Mouse (Mus musculus) limb, embryonic 14.5 days (tissue): ENCODE data around the gene Plekhg2. TPM values are rescaled to one million over a fixed set of nuclear protein-coding genes. Genes with fewer than 3 reads are reported as not detected.

ENCODE experiments used
- ATAC-seq: fragments of 200-750 bp; cut with Nextera tagmentation; 2 replicates; pipeline ENCODE4 v1.8.0; 2017; ENCODE audit warnings: low read depth, moderate number of reproducible peaks, moderate TSS enrichment; ENCODE audit not compliant: low FRiP score
- DNase-seq: peaks from one replicate; pipeline ENCODE4 v3.0.0-alpha.2; 2015; ENCODE audit warnings: low spot score
- H3K27ac ChIP-seq: fragments of 300-500 bp; sonication (generic); replicated peaks from 2 replicates; pipeline ENCODE4 v1.5.1; 2014; ENCODE audit warnings: low read depth, mild to moderate bottlenecking, low read length, moderate library complexity, mixed read lengths
- H3K27me3 ChIP-seq: fragments of 300-500 bp; sonication (generic); 2 replicates; pipeline ENCODE4 v1.6.1; 2014; ENCODE audit warnings: low read length, mixed read lengths; ENCODE audit not compliant: control insufficient read depth, insufficient read depth
- H3K36me3 ChIP-seq: fragments of 300-500 bp; sonication (generic); 2 replicates; pipeline ENCODE4 v1.6.1; 2014; ENCODE audit warnings: mild to moderate bottlenecking, low read length, moderate library complexity, mixed read lengths; ENCODE audit not compliant: control insufficient read depth, insufficient read depth
- H3K4me1 ChIP-seq: fragments of 300-500 bp; sonication (generic); 2 replicates; pipeline ENCODE4 v1.6.1; 2014; ENCODE audit warnings: antibody characterized with exemption, low read length, mixed read lengths; ENCODE audit not compliant: control insufficient read depth, insufficient read depth
- H3K4me2 ChIP-seq: fragments of 300-500 bp; sonication (generic); replicated peaks from 2 replicates; pipeline ENCODE4 v1.6.1; 2014; ENCODE audit warnings: low read depth, mild to moderate bottlenecking, low read length, moderate library complexity; ENCODE audit not compliant: severe bottlenecking
- H3K4me3 ChIP-seq: fragments of 300-500 bp; sonication (generic); replicated peaks from 2 replicates; pipeline ENCODE4 v1.5.1; 2014; ENCODE audit warnings: low read length
- H3K9ac ChIP-seq: fragments of 300-500 bp; sonication (generic); 2 replicates; pipeline ENCODE4 v1.6.1; 2014; ENCODE audit warnings: mild to moderate bottlenecking, low read depth, low read length, moderate library complexity; ENCODE audit not compliant: severe bottlenecking
- H3K9me3 ChIP-seq: fragments of 300-500 bp; sonication (generic); 2 replicates; pipeline ENCODE4 v1.6.1; 2016; ENCODE audit warnings: low read length; ENCODE audit not compliant: control insufficient read depth
- POLR2A ChIP-seq: fragments of 200-500 bp; IDR thresholded peaks from 2 replicates; pipeline ENCODE4 v1.8.0; 2012; ENCODE audit warnings: inconsistent platforms, mild to moderate bottlenecking, moderate library complexity, borderline replicate concordance; ENCODE audit not compliant: insufficient read depth, insufficient read length; ENCODE audit errors: extremely low read depth
- WGBS: fragments of 180-500 bp; shearing (Covaris S2); extraction: QIAGEN DNeasy Blood & Tissue Kit; methylation state at CpG from one replicate; pipeline ENCODE4 v1.1.7; 2014; 5-methylcytosine and 5-hydroxymethylcytosine counted together
- polyA plus RNA-seq, 2 experiments: library from polyadenylated mRNA; depleted of rRNA in 1 of 2; stranded (reverse) in 1 of 2; unstranded in 1 of 2; fragments of >200 nt; fragmentation: Nextera tagmentation in 1 of 2; extraction: Ambion mirVana in 1 of 2; gene quantifications; 2 replicates each; pipeline versions ENCODE4 v1.2.1 to v1.2.3; 2012 to 2014

Plekhg2 gene
- polyA plus RNA-seq, 2 experiments, result 59.0 to 67.3 TPM

GRCm38 (mm10) chr7:28378769-28379651 lies 6.6 kb upstream of the Plekhg2 start:
- Histone ChIP-seq H3K4me2 (peak overlapping the region; percentile 94), H3K9ac (peak overlapping the region; percentile 75), H3K4me1 (peaks cover 72% of the 10 kb centered on the region), H3K36me3 (peaks cover 11% of the 10 kb centered on the region), H3K9me3 (no peaks in the 10 kb centered on the region), H3K4me3 (peak overlapping the region; percentile 73), H3K27ac (peak overlapping the region; percentile 77), H3K27me3 (no peaks in the 10 kb centered on the region)
- ATAC-seq, result peak; percentile 41
- DNase-seq, result peak; percentile 94
- WGBS, result 1% methylated on average over 51 of the region's 53 CpGs
- peak; percentile 81; the same call in 1 of the 2 replicates for TF ChIP-seq POLR2A

GRCm38 (mm10) chr7:28378066-28378690 lies 5.8 kb upstream of the Plekhg2 start:
- no peaks in the 10 kb centered on the region for H3K9me3 ChIP-seq
- H3K36me3 ChIP-seq, result peaks cover 11% of the 10 kb centered on the region
- peak overlapping the region; percentile 75 for H3K9ac ChIP-seq
- peak overlapping the region; percentile 77 for H3K27ac ChIP-seq
- peak overlapping the region; percentile 73 for H3K4me3 ChIP-seq
- 37% methylated on average over 32 of the region's 32 CpGs for WGBS
- peaks cover 68% of the 10 kb centered on the region for H3K4me1 ChIP-seq
- ATAC-seq (no peak), DNase-seq (peak; percentile 51)
- no peak for TF ChIP-seq POLR2A
- no peaks in the 10 kb centered on the region for H3K27me3 ChIP-seq
- H3K4me2 ChIP-seq, result peak overlapping the region; percentile 94

- Histone ChIP-seq H3K9me3 (no peaks in the 10 kb centered on the region), H3K27ac (no peak overlapping the region), H3K4me2 (peak overlapping the region; percentile 94), H3K4me1 (peaks cover 60% of the 10 kb centered on the region), H3K4me3 (peak overlapping the region; percentile 73), H3K27me3 (no peaks in the 10 kb centered on the region), H3K9ac (peak overlapping the region; percentile 75), H3K36me3 (peaks cover 11% of the 10 kb centered on the region)
- WGBS, result 73% methylated on average over 18 of the region's 18 CpGs
- DNase-seq (no peak), ATAC-seq (no peak)
- no peak for TF ChIP-seq POLR2A
Observed at GRCm38 (mm10) chr7:28377190-28378065, 5.0 kb upstream of the Plekhg2 start.

GRCm38 (mm10) chr7:28376011-28376771 lies 3.8 kb upstream of the Plekhg2 start:
- peak overlapping the region; percentile 94 for H3K4me2 ChIP-seq
- DNase-seq, result no peak
- H3K4me1 ChIP-seq, result peaks cover 49% of the 10 kb centered on the region
- H3K27me3 ChIP-seq, result no peaks in the 10 kb centered on the region
- peaks cover 11% of the 10 kb centered on the region for H3K36me3 ChIP-seq
- WGBS, result 4% methylated on average over 29 of the region's 30 CpGs
- H3K27ac ChIP-seq, result peak overlapping the region; percentile 95
- peak overlapping the region; percentile 40 for H3K4me3 ChIP-seq
- no peak for ATAC-seq
- H3K9me3 ChIP-seq, result no peaks in the 10 kb centered on the region
- peak overlapping the region; percentile 60 for H3K9ac ChIP-seq
- TF ChIP-seq POLR2A, result no peak
